Mouse (Mus musculus): ENCODE results near the gene Gm28043. TPM values are rescaled to one million over a fixed set of nuclear protein-coding genes. Genes with fewer than 3 reads are reported as not detected.

Gm28043 gene
- polyA plus RNA-seq, 1 experiment from 2014 or later: 1.1 TPM

DNA sequence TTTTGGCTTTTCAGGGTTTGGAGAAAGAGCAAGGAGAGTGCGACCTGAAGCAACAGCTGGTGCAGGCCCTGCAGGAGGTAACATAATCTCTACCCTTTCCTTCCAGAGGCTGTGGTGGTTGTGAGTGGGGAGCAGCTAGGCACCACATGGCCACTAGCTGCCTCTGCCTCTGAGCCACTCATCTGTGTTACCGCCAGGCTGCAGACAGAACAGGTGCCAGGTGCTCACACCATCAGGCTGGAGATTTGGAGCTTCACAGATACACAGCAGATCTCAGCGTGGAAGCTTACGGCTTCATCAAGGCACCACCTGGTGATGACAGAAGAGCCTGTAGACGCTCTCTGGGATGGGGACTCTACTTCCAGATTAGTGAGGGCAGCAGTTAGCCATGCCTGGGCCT is 14.3 kb downstream of the Gm28043 start:
- Histone ChIP-seq H3K9me3 (ENCODE audit: control insufficient read depth, low read length) (no peaks in the 10 kb centered on the region), H3K4me1 (replicated peaks; ENCODE audit: control insufficient read depth, insufficient read depth) (no peaks in the 10 kb centered on the region), H3K4me2 (replicated peaks; ENCODE audit: low read depth) (no peak overlapping the region), H3K27ac (replicated peaks) (no peak overlapping the region), H3K9ac (ENCODE audit: low read length) (no peak overlapping the region), H3K36me3 (ENCODE audit: control insufficient read depth, insufficient read depth, low read length) (peaks cover 28% of the 10 kb centered on the region), H3K4me3 (ENCODE audit: low read depth, low read length) (no peak overlapping the region), H3K27me3 (ENCODE audit: control insufficient read depth, insufficient read depth, low read length) (no peaks in the 10 kb centered on the region)
- WGBS: 89% methylated on average over 5 of the region's 5 CpGs
- ATAC-seq (ENCODE audit: low FRiP score, low TSS enrichment) (no peak), DNase-seq (ENCODE audit: low spot score) (no peak)
- TF ChIP-seq EP300 (optimal IDR thresholded peaks at IDR 0.05) (no peak), CTCF (IDR thresholded peaks at IDR 0.05; ENCODE audit: low read depth) (no peak)

DNA sequence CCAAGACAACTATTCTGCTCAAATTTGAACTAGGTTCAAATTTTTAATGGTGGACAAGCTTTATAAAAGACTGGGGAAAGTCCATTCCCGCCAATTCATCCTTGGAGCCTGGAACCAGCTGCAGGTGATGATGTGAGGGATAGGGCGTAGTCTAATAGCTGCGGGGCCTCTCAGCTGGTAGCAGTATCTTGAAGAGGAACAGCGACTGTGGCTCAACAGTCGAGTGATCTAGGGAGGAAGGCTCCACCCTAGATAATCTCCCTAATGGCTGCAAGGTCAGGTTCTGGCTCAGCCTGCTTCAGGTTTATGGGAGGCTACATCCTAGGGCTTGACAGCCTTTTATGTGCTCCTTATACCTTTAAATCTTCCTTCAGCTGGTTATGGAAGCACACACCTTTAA is 14.9 kb downstream of the Gm28043 start:
- 70% methylated on average over 5 of the region's 5 CpGs for WGBS
- no peak overlapping the region for H3K4me3 ChIP-seq (ENCODE audit: low read depth, low read length)
- no peak overlapping the region for H3K9ac ChIP-seq (ENCODE audit: low read length)
- no peak overlapping the region for H3K27ac ChIP-seq (replicated peaks)
- no peaks in the 10 kb centered on the region for H3K9me3 ChIP-seq (ENCODE audit: control insufficient read depth, low read length)
- TF ChIP-seq EP300 (optimal IDR thresholded peaks at IDR 0.05) (no peak), CTCF (IDR thresholded peaks at IDR 0.05; ENCODE audit: low read depth) (no peak)
- H3K27me3 ChIP-seq (ENCODE audit: control insufficient read depth, insufficient read depth, low read length): no peaks in the 10 kb centered on the region
- peaks cover 30% of the 10 kb centered on the region for H3K36me3 ChIP-seq (ENCODE audit: control insufficient read depth, insufficient read depth, low read length)
- DNase-seq (ENCODE audit: low spot score) (no peak), ATAC-seq (ENCODE audit: low FRiP score, low TSS enrichment) (no peak)
- no peak overlapping the region for H3K4me2 ChIP-seq (replicated peaks; ENCODE audit: low read depth)
- H3K4me1 ChIP-seq (replicated peaks; ENCODE audit: control insufficient read depth, insufficient read depth): no peaks in the 10 kb centered on the region

DNA sequence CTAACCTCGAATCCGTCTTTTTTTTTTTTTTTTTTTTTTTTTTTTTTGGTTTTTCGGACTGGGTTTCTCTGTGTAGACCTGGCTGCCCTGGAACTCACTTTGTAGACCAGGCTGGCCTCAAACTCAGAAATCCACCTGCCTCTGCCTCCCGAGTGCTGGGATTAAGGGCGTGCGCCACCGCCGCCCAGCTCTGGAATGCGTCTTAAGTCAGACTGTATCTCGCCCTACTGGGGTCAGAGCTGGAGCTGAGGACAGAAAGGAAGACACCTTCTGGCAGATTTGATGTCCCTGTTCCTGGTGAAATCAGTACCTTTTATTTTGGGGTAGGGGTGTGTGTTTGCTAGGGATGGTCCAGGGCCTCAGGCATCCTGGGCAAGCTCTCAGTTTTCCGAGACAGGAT is 17.6 kb downstream of the Gm28043 start:
- Histone ChIP-seq H3K4me1 (replicated peaks; ENCODE audit: control insufficient read depth, insufficient read depth) (no peaks in the 10 kb centered on the region), H3K9me3 (ENCODE audit: control insufficient read depth, low read length) (no peaks in the 10 kb centered on the region), H3K9ac (ENCODE audit: low read length) (no peak overlapping the region), H3K27me3 (ENCODE audit: control insufficient read depth, insufficient read depth, low read length) (no peaks in the 10 kb centered on the region), H3K4me3 (ENCODE audit: low read depth, low read length) (no peak overlapping the region), H3K27ac (replicated peaks) (no peak overlapping the region), H3K4me2 (replicated peaks; ENCODE audit: low read depth) (no peak overlapping the region), H3K36me3 (ENCODE audit: control insufficient read depth, insufficient read depth, low read length) (peaks cover 30% of the 10 kb centered on the region)
- DNase-seq (ENCODE audit: low spot score) (no peak), ATAC-seq (ENCODE audit: low FRiP score, low TSS enrichment) (no peak)
- WGBS: 90% methylated on average over 11 of the region's 11 CpGs
- TF ChIP-seq EP300 (optimal IDR thresholded peaks at IDR 0.05): no peak
- no peak for TF ChIP-seq CTCF (IDR thresholded peaks at IDR 0.05; ENCODE audit: low read depth)

DNA sequence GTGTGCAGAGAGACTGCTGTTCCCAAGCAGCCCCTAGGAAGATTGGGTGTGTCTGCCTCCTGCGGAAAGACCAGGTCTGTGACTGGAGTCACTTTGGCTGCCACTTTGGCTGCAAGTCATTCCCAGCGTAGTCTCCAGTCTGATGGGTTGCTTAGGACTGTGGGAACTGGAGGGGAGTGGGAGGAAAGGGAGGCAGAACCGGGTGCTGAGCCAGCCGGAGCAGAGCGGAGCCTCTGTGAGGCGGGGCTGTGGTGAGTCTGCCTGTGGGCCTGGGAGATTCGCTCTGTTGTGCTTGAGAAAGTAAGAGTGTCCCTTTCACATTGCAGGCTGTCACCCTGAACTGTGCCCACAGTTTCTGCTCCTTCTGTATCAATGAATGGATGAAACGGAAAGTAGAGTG is 20.8 kb downstream of the Gm28043 start:
- no peak overlapping the region for H3K9ac ChIP-seq (ENCODE audit: low read length)
- H3K9me3 ChIP-seq (ENCODE audit: control insufficient read depth, low read length): no peaks in the 10 kb centered on the region
- H3K4me3 ChIP-seq (ENCODE audit: low read depth, low read length): no peak overlapping the region
- no peaks in the 10 kb centered on the region for H3K4me1 ChIP-seq (replicated peaks; ENCODE audit: control insufficient read depth, insufficient read depth)
- TF ChIP-seq CTCF (IDR thresholded peaks at IDR 0.05; ENCODE audit: low read depth) (no peak), EP300 (optimal IDR thresholded peaks at IDR 0.05) (no peak)
- H3K36me3 ChIP-seq (ENCODE audit: control insufficient read depth, insufficient read depth, low read length): peaks cover 29% of the 10 kb centered on the region
- no peaks in the 10 kb centered on the region for H3K27me3 ChIP-seq (ENCODE audit: control insufficient read depth, insufficient read depth, low read length)
- ATAC-seq (ENCODE audit: low FRiP score, low TSS enrichment) (no peak), DNase-seq (ENCODE audit: low spot score) (no peak)
- no peak overlapping the region for H3K4me2 ChIP-seq (replicated peaks; ENCODE audit: low read depth)
- no peak overlapping the region for H3K27ac ChIP-seq (replicated peaks)
- WGBS: 83% methylated on average over 8 of the region's 8 CpGs

DNA sequence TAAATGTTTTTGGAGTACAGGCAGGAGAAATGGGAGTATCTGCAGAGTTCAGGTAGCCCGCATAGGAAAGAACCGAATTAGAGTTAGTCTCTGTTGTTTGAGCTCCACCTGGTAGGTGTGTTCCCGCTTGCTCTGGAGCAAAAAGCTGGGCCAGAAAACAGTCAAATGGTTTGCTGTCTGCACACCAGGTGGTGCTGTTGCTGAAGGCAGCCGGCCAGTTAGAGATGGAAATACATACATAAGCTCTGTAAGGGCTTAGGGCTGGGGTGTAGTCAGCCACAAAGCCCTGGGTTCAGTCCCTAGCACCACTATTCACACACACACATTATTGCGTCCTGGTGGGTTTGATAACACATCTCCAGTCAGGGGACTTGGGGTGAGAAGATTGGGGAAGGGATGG is 21.4 kb downstream of the Gm28043 start:
- 57% methylated on average over 5 of the region's 5 CpGs for WGBS
- Histone ChIP-seq H3K4me2 (replicated peaks; ENCODE audit: low read depth) (no peak overlapping the region), H3K9ac (ENCODE audit: low read length) (no peak overlapping the region), H3K9me3 (ENCODE audit: control insufficient read depth, low read length) (no peaks in the 10 kb centered on the region), H3K4me3 (ENCODE audit: low read depth, low read length) (no peak overlapping the region), H3K4me1 (replicated peaks; ENCODE audit: control insufficient read depth, insufficient read depth) (no peaks in the 10 kb centered on the region), H3K36me3 (ENCODE audit: control insufficient read depth, insufficient read depth, low read length) (peaks cover 29% of the 10 kb centered on the region), H3K27ac (replicated peaks) (no peak overlapping the region), H3K27me3 (ENCODE audit: control insufficient read depth, insufficient read depth, low read length) (no peaks in the 10 kb centered on the region)
- ATAC-seq (ENCODE audit: low FRiP score, low TSS enrichment) (no peak), DNase-seq (ENCODE audit: low spot score) (peak; percentile 63)
- TF ChIP-seq EP300 (optimal IDR thresholded peaks at IDR 0.05) (no peak), CTCF (IDR thresholded peaks at IDR 0.05; ENCODE audit: low read depth) (peak; percentile 78)

DNA sequence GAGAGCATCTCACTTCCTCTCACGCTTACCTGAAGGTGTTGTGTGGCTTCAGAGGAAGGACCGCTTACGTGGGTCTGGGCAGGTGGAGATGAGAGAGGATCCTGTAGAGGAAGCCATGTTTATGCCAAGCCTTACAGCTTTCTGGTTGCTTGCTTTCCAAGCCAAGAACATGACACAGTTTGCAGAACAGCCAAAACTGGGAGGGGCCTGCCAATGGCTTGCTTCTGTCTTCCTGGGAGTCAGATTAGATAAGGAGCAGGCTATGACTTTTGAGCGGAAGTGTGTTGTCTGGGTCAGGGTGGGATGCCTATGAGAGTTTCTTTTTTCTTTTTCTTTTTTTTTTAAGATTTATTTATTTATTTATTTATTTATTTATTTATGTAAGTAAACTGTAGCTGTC is 22.7 kb downstream of the Gm28043 start:
- Histone ChIP-seq H3K9ac (ENCODE audit: low read length) (no peak overlapping the region), H3K36me3 (ENCODE audit: control insufficient read depth, insufficient read depth, low read length) (peaks cover 25% of the 10 kb centered on the region), H3K9me3 (ENCODE audit: control insufficient read depth, low read length) (no peaks in the 10 kb centered on the region), H3K4me2 (replicated peaks; ENCODE audit: low read depth) (no peak overlapping the region), H3K27ac (replicated peaks) (no peak overlapping the region), H3K4me3 (ENCODE audit: low read depth, low read length) (no peak overlapping the region), H3K27me3 (ENCODE audit: control insufficient read depth, insufficient read depth, low read length) (no peaks in the 10 kb centered on the region), H3K4me1 (replicated peaks; ENCODE audit: control insufficient read depth, insufficient read depth) (no peaks in the 10 kb centered on the region)
- TF ChIP-seq CTCF (IDR thresholded peaks at IDR 0.05; ENCODE audit: low read depth): no peak
- TF ChIP-seq EP300 (optimal IDR thresholded peaks at IDR 0.05): no peak
- ATAC-seq (ENCODE audit: low FRiP score, low TSS enrichment) (no peak), DNase-seq (ENCODE audit: low spot score) (no peak)
- 78% methylated on average over 4 of the region's 4 CpGs for WGBS

Measured in stomach, postnatal 0 days (tissue).